Comparison of ENCODE assay signal across 10 mouse cellular contexts in the genomic region with DNA sequence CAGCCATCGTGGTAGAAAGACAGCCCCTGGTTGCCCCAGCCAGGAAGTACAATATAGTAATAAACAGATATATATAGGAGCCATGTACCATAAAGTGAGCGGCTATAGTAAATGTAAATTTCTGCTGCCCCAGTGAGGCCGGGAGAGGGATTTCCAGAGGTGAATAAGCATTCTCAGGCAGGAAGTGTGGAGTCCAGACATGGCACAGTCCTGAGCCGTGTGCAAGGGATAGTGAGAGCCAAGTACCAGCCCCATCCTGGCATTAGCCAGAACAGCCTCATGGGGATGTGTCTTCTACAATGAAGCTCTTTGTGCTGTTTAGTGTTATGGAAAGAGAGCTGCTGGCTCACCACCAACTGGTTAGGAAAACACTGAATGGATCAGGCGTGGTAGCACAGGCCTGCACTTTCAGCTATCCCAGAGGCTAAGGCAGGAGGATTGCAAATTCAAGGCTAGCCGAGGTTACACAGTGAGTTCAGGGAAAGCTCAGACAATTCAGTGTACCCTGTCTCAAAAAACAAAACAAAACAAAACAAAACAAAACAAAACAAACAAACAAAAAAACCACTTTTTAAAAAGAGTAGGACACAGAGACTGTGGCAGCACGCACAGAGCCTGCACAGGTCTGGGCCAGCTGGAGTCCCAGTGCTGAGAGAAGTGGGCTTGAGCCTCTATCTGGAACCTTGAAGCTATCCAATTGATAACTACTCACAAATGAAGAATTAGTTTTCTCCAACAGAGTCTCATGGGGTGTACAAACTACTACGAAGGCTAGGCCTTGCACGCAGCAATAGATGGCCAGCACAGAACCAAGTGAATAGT. TPM values are rescaled to one million over a fixed set of nuclear protein-coding genes. Genes with fewer than 3 reads are reported as not detected.
DNase-seq lines count a peak whose midpoint lies in the region; ATAC-seq and TF ChIP-seq lines count a peak whose summit lies in the region.
"Had no signal": no experiment of that assay in that cellular context is flagged by ENCODE, and none has a peak within 500 bp of the region (broad histone marks: within the 10 kb centered on the region; RNA-seq: fewer than 3 reads in every experiment).

No protein-coding gene starts in this region.

- no peaks in the 10 kb centered on the region for H3K4me1 ChIP-seq in embryonic facial prominence, embryonic 14.5 days (ENCODE audit: control insufficient read depth, insufficient read depth, low read length)
- 0 out of 2 replicates have a peak, but pooled peaks cover 3% of the 10 kb centered on the region for H3K4me1 ChIP-seq in intestine, embryonic 15.5 days (replicated peaks)
- H3K4me1 ChIP-seq in midbrain, postnatal 0 days (ENCODE audit: insufficient read depth, low read length): no peaks in the 10 kb centered on the region

- H3K4me3 ChIP-seq in embryonic facial prominence, embryonic 14.5 days (ENCODE audit: low read depth, low read length): no peak overlapping the region
- no peak overlapping the region for H3K4me3 ChIP-seq in intestine, embryonic 15.5 days (replicated peaks)
- no peak overlapping the region for H3K4me3 ChIP-seq in midbrain, postnatal 0 days (ENCODE audit: low read depth, low read length)
- H3K4me3 ChIP-seq: erythroblast, embryonic 14.5 days had no signal

- H3K36me3 ChIP-seq in embryonic facial prominence, embryonic 14.5 days (ENCODE audit: control insufficient read depth, insufficient read depth, low read length): no peaks in the 10 kb centered on the region
- peaks cover 7% of the 10 kb centered on the region for H3K36me3 ChIP-seq in intestine, embryonic 15.5 days
- no peaks in the 10 kb centered on the region for H3K36me3 ChIP-seq in midbrain, postnatal 0 days (ENCODE audit: insufficient read depth, low read length)

- no peak overlapping the region for H3K9ac ChIP-seq in embryonic facial prominence, embryonic 14.5 days (ENCODE audit: low read depth, low read length)
- H3K9ac ChIP-seq in intestine, embryonic 15.5 days: no peak overlapping the region
- H3K9ac ChIP-seq in midbrain, postnatal 0 days (replicated peaks; ENCODE audit: low read length, poor library complexity, severe bottlenecking): no peak overlapping the region

- WGBS in embryonic facial prominence, embryonic 14.5 days: 79% methylated on average over 9 of the region's 9 CpGs
- 71% methylated on average over 9 of the region's 9 CpGs for WGBS in intestine, embryonic 15.5 days
- WGBS in midbrain, postnatal 0 days: 76% methylated on average over 9 of the region's 9 CpGs

- no peaks in the 10 kb centered on the region for H3K27me3 ChIP-seq in embryonic facial prominence, embryonic 14.5 days (replicated peaks; ENCODE audit: control insufficient read depth, insufficient read depth, low read length)
- no peaks in the 10 kb centered on the region for H3K27me3 ChIP-seq in intestine, embryonic 15.5 days (replicated peaks)
- no peaks in the 10 kb centered on the region for H3K27me3 ChIP-seq in midbrain, postnatal 0 days (ENCODE audit: insufficient read depth, low read length)

- intact Hi-C loops in gastrocnemius, postnatal 14 days (cut with DNase I; ENCODE audit: low total_unique reads): no loop called here

- H3K9me3 ChIP-seq in embryonic facial prominence, embryonic 14.5 days (ENCODE audit: control insufficient read depth, low read length): no peaks in the 10 kb centered on the region
- no peaks in the 10 kb centered on the region for H3K9me3 ChIP-seq in intestine, embryonic 15.5 days
- H3K9me3 ChIP-seq in midbrain, postnatal 0 days (ENCODE audit: low read length): no peaks in the 10 kb centered on the region

- peak; percentile 42 for DNase-seq in gastrocnemius, postnatal 14 days
- DNase-seq in gastrocnemius, postnatal 25 days: no peak
- DNase-seq in embryonic facial prominence, embryonic 14.5 days (ENCODE audit: low spot score): peak; percentile 79
- DNase-seq in midbrain, postnatal 0 days (ENCODE audit: low spot score): peak; percentile 95
- DNase-seq in kidney, postnatal 14 days: no peak
- DNase-seq in embryo, embryonic 11 days: no peak
- no peak for DNase-seq in thymus, postnatal 4 days

- peak; percentile 89 for ATAC-seq in embryonic facial prominence, embryonic 14.5 days (ENCODE audit: low read depth)
- ATAC-seq in intestine, embryonic 15.5 days: peak; percentile 91
- ATAC-seq in midbrain, postnatal 0 days (ENCODE audit: low FRiP score): peak; percentile 91

- no peak overlapping the region; the same call in 1 of the 2 replicates for H3K27ac ChIP-seq in embryonic facial prominence, embryonic 14.5 days (replicated peaks; ENCODE audit: low read depth, low read length)
- peak overlapping the region; percentile 38; the same call in 1 of the 2 replicates for H3K27ac ChIP-seq in intestine, embryonic 15.5 days
- H3K27ac ChIP-seq in midbrain, postnatal 0 days (ENCODE audit: low read depth, low read length): peak overlapping the region; percentile 18; the same call in 1 of the 2 replicates

- TF ChIP-seq CTCF in midbrain, postnatal 0 days (IDR thresholded peaks at IDR 0.05): no peak

- no peak overlapping the region for H3K4me2 ChIP-seq in embryonic facial prominence, embryonic 14.5 days (ENCODE audit: low read depth, low read length)
- H3K4me2 ChIP-seq in intestine, embryonic 15.5 days (replicated peaks): no peak overlapping the region
- no peak overlapping the region for H3K4me2 ChIP-seq in midbrain, postnatal 0 days (ENCODE audit: low read depth, low read length, poor library complexity, severe bottlenecking)

RNA-seq across cellular contexts. Expression of a gene that starts 7.7 kb away (rescaled TPM):
- total RNA-seq in gastrocnemius, postnatal 14 days (2021): 10 to 100 TPM; 58.5 to 60.1 TPM
- total RNA-seq in gastrocnemius, postnatal 25 days (2021): 10 to 100 TPM; 72.6 to 73.7 TPM
- polyA plus RNA-seq in embryonic facial prominence, embryonic 14.5 days (2014; fragmentation: Nextera tagmentation; extraction: Ambion mirVana): 226 and 261 TPM in 2 replicates
- 173 and 186 TPM in 2 replicates for polyA plus RNA-seq in intestine, embryonic 15.5 days (2015; fragmentation: Nextera tagmentation; extraction: Ambion mirVana)
- total RNA-seq in midbrain, postnatal 0 days (2014; rRNA removed): 142 and 166 TPM in 2 replicates
- 316 and 320 TPM in 2 replicates for polyA plus RNA-seq in midbrain, postnatal 0 days (2015; fragmentation: Nextera tagmentation; extraction: Ambion mirVana)

RNA-seq across cellular contexts. Expression of a gene that starts 10.9 kb away (rescaled TPM):
- total RNA-seq in gastrocnemius, postnatal 14 days (2021): not detected
- total RNA-seq in gastrocnemius, postnatal 25 days (2021): not detected
- polyA plus RNA-seq in embryonic facial prominence, embryonic 14.5 days (2014; fragmentation: Nextera tagmentation; extraction: Ambion mirVana): not detected in 2 replicates
- 164 and 180 TPM in 2 replicates for polyA plus RNA-seq in intestine, embryonic 15.5 days (2015; fragmentation: Nextera tagmentation; extraction: Ambion mirVana)
- total RNA-seq in midbrain, postnatal 0 days (2014; rRNA removed): not detected in 2 replicates
- polyA plus RNA-seq in midbrain, postnatal 0 days (2015; fragmentation: Nextera tagmentation; extraction: Ambion mirVana): not detected in 2 replicates
- total RNA-seq: ES-E14 had no signal
- polyA plus RNA-seq: erythroblast, embryonic 14.5 days had no signal

RNA-seq across cellular contexts. Expression of a gene that starts 43.7 kb away (rescaled TPM):
- total RNA-seq in gastrocnemius, postnatal 14 days (2021): 10 to 100 TPM; 14.4 to 15.3 TPM
- total RNA-seq in gastrocnemius, postnatal 25 days (2021): 10 to 100 TPM; 14.2 to 15.0 TPM
- polyA plus RNA-seq in embryonic facial prominence, embryonic 14.5 days (2014; fragmentation: Nextera tagmentation; extraction: Ambion mirVana): 13.9 and 15.2 TPM in 2 replicates
- polyA plus RNA-seq in intestine, embryonic 15.5 days (2015; fragmentation: Nextera tagmentation; extraction: Ambion mirVana): 26.1 and 32.5 TPM in 2 replicates
- 28.5 and 36.4 TPM in 2 replicates for total RNA-seq in midbrain, postnatal 0 days (2014; rRNA removed)
- 38.3 and 38.9 TPM in 2 replicates for polyA plus RNA-seq in midbrain, postnatal 0 days (2015; fragmentation: Nextera tagmentation; extraction: Ambion mirVana)
- polyA plus RNA-seq: erythroblast, embryonic 14.5 days had no signal

RNA-seq across cellular contexts. Expression of a gene that starts 55.7 kb away (rescaled TPM):
- 1 to 10 TPM in 1 of 2 experiments, under 1 TPM in 1; 0.95 to 1.0 TPM for total RNA-seq in gastrocnemius, postnatal 14 days (2021)
- total RNA-seq in gastrocnemius, postnatal 25 days (2021): under 1 TPM; 0.38 to 1.00 TPM
- 7.5 and 7.7 TPM in 2 replicates for polyA plus RNA-seq in embryonic facial prominence, embryonic 14.5 days (2014; fragmentation: Nextera tagmentation; extraction: Ambion mirVana)
- 16.9 and 19.1 TPM in 2 replicates for polyA plus RNA-seq in intestine, embryonic 15.5 days (2015; fragmentation: Nextera tagmentation; extraction: Ambion mirVana)
- 16.7 and 25.5 TPM in 2 replicates for total RNA-seq in midbrain, postnatal 0 days (2014; rRNA removed)
- polyA plus RNA-seq in midbrain, postnatal 0 days (2015; fragmentation: Nextera tagmentation; extraction: Ambion mirVana): 27.2 and 31.6 TPM in 2 replicates
- polyA plus RNA-seq: erythroblast, embryonic 14.5 days had no signal

Comparison
In these comparisons a context has a peak if more than half of its experiments do, and no peak if none do; other contexts are left out.
1. DNase-seq: peak in gastrocnemius, postnatal 14 days (single experiment), embryonic facial prominence, embryonic 14.5 days (single experiment) and midbrain, postnatal 0 days (single experiment); none in gastrocnemius, postnatal 25 days (single experiment), kidney, postnatal 14 days (single experiment), embryo, embryonic 11 days (single experiment) and thymus, postnatal 4 days (single experiment).
2. Peak in every context shown above with its lines, with median percentiles within 50 percentile points of each other: ATAC-seq.